Mouse (Mus musculus): ENCODE measurements around the gene E330017A01Rik. TPM values are rescaled to one million over a fixed set of nuclear protein-coding genes. Genes with fewer than 3 reads are reported as not detected.

Gene E330017A01Rik
- polyA plus RNA-seq (2014; fragmentation: Nextera tagmentation; extraction: Ambion mirVana) = not detected in 2 replicates

- H3K27me3 ChIP-seq (replicated peaks; ENCODE audit: control insufficient read depth, insufficient read depth, low read length) = no peaks in the 10 kb centered on the region
These were observed at the start of gene E330017A01Rik for GRCm38 (mm10) chr16:58638689-58639175. E330017A01Rik (minus strand) TSS chr16:58638739.

GRCm38 (mm10) chr16:58685548-58686537 is 47.3 kb upstream of the E330017A01Rik start:
- H3K36me3 ChIP-seq (ENCODE audit: control insufficient read depth, insufficient read depth, low read length) = peaks cover 2% of the 10 kb centered on the region
- ATAC-seq (replicated peaks; ENCODE audit: low FRiP score, low TSS enrichment, low read depth) (0 out of 2 replicates have a peak, but pooled peaks have one; percentile 50), DNase-seq (ENCODE audit: low spot score) (no peak)
- no peak overlapping the region for H3K4me2 ChIP-seq (ENCODE audit: low read length)
- whole genome bisulfite sequencing = 73% methylated on average over 20 of the region's 20 CpGs
- H3K27ac ChIP-seq (ENCODE audit: low read depth) = no peak overlapping the region
- no peaks in the 10 kb centered on the region for H3K27me3 ChIP-seq (replicated peaks; ENCODE audit: control insufficient read depth, insufficient read depth, low read length)
- no peaks in the 10 kb centered on the region for H3K9me3 ChIP-seq (ENCODE audit: control insufficient read depth, low read length)
- no peaks in the 10 kb centered on the region for H3K4me1 ChIP-seq (replicated peaks; ENCODE audit: control insufficient read depth, insufficient read depth, low read length)
- no peak overlapping the region for H3K4me3 ChIP-seq (ENCODE audit: low read depth, low read length)
- H3K9ac ChIP-seq (ENCODE audit: low read length) = no peak overlapping the region

More at GRCm38 (mm10) chr16:58638689-58639175, at the start of gene E330017A01Rik:
- DNase-seq (ENCODE audit: low spot score) (no peak), ATAC-seq (replicated peaks; ENCODE audit: low FRiP score, low TSS enrichment, low read depth) (no peak)
- H3K4me2 ChIP-seq (ENCODE audit: low read length) = no peak within 1 kb of the TSS
- WGBS = 70% methylated on average over 3 of the region's 3 CpGs
- H3K27ac ChIP-seq (ENCODE audit: low read depth) = no peak within 1 kb of the TSS
- no peak within 1 kb of the TSS for H3K9ac ChIP-seq (ENCODE audit: low read length)
- no peaks in the 10 kb centered on the region for H3K4me1 ChIP-seq (replicated peaks; ENCODE audit: control insufficient read depth, insufficient read depth, low read length)
- H3K9me3 ChIP-seq (ENCODE audit: control insufficient read depth, low read length) = no peaks in the 10 kb centered on the region
- no peak within 1 kb of the TSS for H3K4me3 ChIP-seq (ENCODE audit: low read depth, low read length)
- H3K36me3 ChIP-seq (ENCODE audit: control insufficient read depth, insufficient read depth, low read length) = no peaks in the 10 kb centered on the region

- no peak overlapping the region for H3K4me3 ChIP-seq (ENCODE audit: low read depth, low read length)
- no peak overlapping the region for H3K4me2 ChIP-seq (ENCODE audit: low read length)
- no peaks in the 10 kb centered on the region for H3K4me1 ChIP-seq (replicated peaks; ENCODE audit: control insufficient read depth, insufficient read depth, low read length)
- no peak overlapping the region for H3K9ac ChIP-seq (ENCODE audit: low read length)
- H3K27me3 ChIP-seq (replicated peaks; ENCODE audit: control insufficient read depth, insufficient read depth, low read length) = no peaks in the 10 kb centered on the region
- ATAC-seq (replicated peaks; ENCODE audit: low FRiP score, low TSS enrichment, low read depth) (no peak), DNase-seq (ENCODE audit: low spot score) (no peak)
- H3K36me3 ChIP-seq (ENCODE audit: control insufficient read depth, insufficient read depth, low read length) = peaks cover 8% of the 10 kb centered on the region
- H3K9me3 ChIP-seq (ENCODE audit: control insufficient read depth, low read length) = no peaks in the 10 kb centered on the region
- no peak overlapping the region for H3K27ac ChIP-seq (ENCODE audit: low read depth)
These were observed 46.0 kb upstream of the E330017A01Rik start for GRCm38 (mm10) chr16:58684537-58684936.

GRCm38 (mm10) chr16:58683911-58684310 is 45.4 kb upstream of the E330017A01Rik start:
- no peak overlapping the region for H3K4me2 ChIP-seq (ENCODE audit: low read length)
- H3K27ac ChIP-seq (ENCODE audit: low read depth) = no peak overlapping the region
- 94% methylated on average over 4 of the region's 4 CpGs for WGBS
- H3K4me3 ChIP-seq (ENCODE audit: low read depth, low read length) = no peak overlapping the region
- H3K27me3 ChIP-seq (replicated peaks; ENCODE audit: control insufficient read depth, insufficient read depth, low read length) = no peaks in the 10 kb centered on the region
- no peaks in the 10 kb centered on the region for H3K4me1 ChIP-seq (replicated peaks; ENCODE audit: control insufficient read depth, insufficient read depth, low read length)
- DNase-seq (ENCODE audit: low spot score) (no peak), ATAC-seq (replicated peaks; ENCODE audit: low FRiP score, low TSS enrichment, low read depth) (no peak)
- no peak overlapping the region for H3K9ac ChIP-seq (ENCODE audit: low read length)
- H3K36me3 ChIP-seq (ENCODE audit: control insufficient read depth, insufficient read depth, low read length) = peaks cover 9% of the 10 kb centered on the region
- no peaks in the 10 kb centered on the region for H3K9me3 ChIP-seq (ENCODE audit: control insufficient read depth, low read length)

GRCm38 (mm10) chr16:58682870-58683269 is 44.3 kb upstream of the E330017A01Rik start:
- ATAC-seq (replicated peaks; ENCODE audit: low FRiP score, low TSS enrichment, low read depth) (no peak), DNase-seq (ENCODE audit: low spot score) (no peak)
- Histone ChIP-seq H3K36me3 (ENCODE audit: control insufficient read depth, insufficient read depth, low read length) (peaks cover 18% of the 10 kb centered on the region), H3K4me3 (ENCODE audit: low read depth, low read length) (no peak overlapping the region), H3K27me3 (replicated peaks; ENCODE audit: control insufficient read depth, insufficient read depth, low read length) (no peaks in the 10 kb centered on the region), H3K4me1 (replicated peaks; ENCODE audit: control insufficient read depth, insufficient read depth, low read length) (no peaks in the 10 kb centered on the region), H3K9ac (ENCODE audit: low read length) (no peak overlapping the region), H3K27ac (ENCODE audit: low read depth) (no peak overlapping the region), H3K4me2 (ENCODE audit: low read length) (no peak overlapping the region), H3K9me3 (ENCODE audit: control insufficient read depth, low read length) (no peaks in the 10 kb centered on the region)
- 85% methylated on average over 7 of the region's 7 CpGs for WGBS

- ATAC-seq (replicated peaks; ENCODE audit: low FRiP score, low TSS enrichment, low read depth) = no peak
- Histone ChIP-seq H3K27me3 (replicated peaks; ENCODE audit: control insufficient read depth, insufficient read depth, low read length) (no peaks in the 10 kb centered on the region), H3K9me3 (ENCODE audit: control insufficient read depth, low read length) (no peaks in the 10 kb centered on the region), H3K36me3 (ENCODE audit: control insufficient read depth, insufficient read depth, low read length) (peaks cover 27% of the 10 kb centered on the region), H3K9ac (ENCODE audit: low read length) (no peak overlapping the region), H3K4me2 (ENCODE audit: low read length) (no peak overlapping the region), H3K4me1 (replicated peaks; ENCODE audit: control insufficient read depth, insufficient read depth, low read length) (no peaks in the 10 kb centered on the region), H3K4me3 (ENCODE audit: low read depth, low read length) (no peak overlapping the region), H3K27ac (ENCODE audit: low read depth) (no peak overlapping the region)
- WGBS = 85% methylated on average over 6 of the region's 6 CpGs
- DNase-seq (ENCODE audit: low spot score) = no peak
These were observed 43.5 kb upstream of the E330017A01Rik start for GRCm38 (mm10) chr16:58682046-58682445.

- ATAC-seq (replicated peaks; ENCODE audit: low FRiP score, low TSS enrichment, low read depth) = no peak
- 75% methylated on average over 7 of the region's 7 CpGs for WGBS
- no peak overlapping the region for H3K9ac ChIP-seq (ENCODE audit: low read length)
- no peaks in the 10 kb centered on the region for H3K9me3 ChIP-seq (ENCODE audit: control insufficient read depth, low read length)
- no peak overlapping the region for H3K4me3 ChIP-seq (ENCODE audit: low read depth, low read length)
- no peaks in the 10 kb centered on the region for H3K4me1 ChIP-seq (replicated peaks; ENCODE audit: control insufficient read depth, insufficient read depth, low read length)
- no peak for DNase-seq (ENCODE audit: low spot score)
- H3K27ac ChIP-seq (ENCODE audit: low read depth) = no peak overlapping the region
- no peaks in the 10 kb centered on the region for H3K27me3 ChIP-seq (replicated peaks; ENCODE audit: control insufficient read depth, insufficient read depth, low read length)
- H3K4me2 ChIP-seq (ENCODE audit: low read length) = no peak overlapping the region
- H3K36me3 ChIP-seq (ENCODE audit: control insufficient read depth, insufficient read depth, low read length) = peaks cover 59% of the 10 kb centered on the region
These were observed 40.1 kb upstream of the E330017A01Rik start for GRCm38 (mm10) chr16:58678660-58679059.

- WGBS = 90% methylated on average over 5 of the region's 5 CpGs
- ATAC-seq (replicated peaks; ENCODE audit: low FRiP score, low TSS enrichment, low read depth) (no peak), DNase-seq (ENCODE audit: low spot score) (no peak)
- no peaks in the 10 kb centered on the region for H3K4me1 ChIP-seq (replicated peaks; ENCODE audit: control insufficient read depth, insufficient read depth, low read length)
- peaks cover 66% of the 10 kb centered on the region for H3K36me3 ChIP-seq (ENCODE audit: control insufficient read depth, insufficient read depth, low read length)
- H3K27me3 ChIP-seq (replicated peaks; ENCODE audit: control insufficient read depth, insufficient read depth, low read length) = no peaks in the 10 kb centered on the region
- no peak overlapping the region for H3K4me2 ChIP-seq (ENCODE audit: low read length)
- no peak overlapping the region for H3K4me3 ChIP-seq (ENCODE audit: low read depth, low read length)
- no peak overlapping the region for H3K9ac ChIP-seq (ENCODE audit: low read length)
- no peak overlapping the region for H3K27ac ChIP-seq (ENCODE audit: low read depth)
- H3K9me3 ChIP-seq (ENCODE audit: control insufficient read depth, low read length) = no peaks in the 10 kb centered on the region
These were observed 39.0 kb upstream of the E330017A01Rik start for GRCm38 (mm10) chr16:58677491-58677890.

All from intestine, embryonic 14.5 days (tissue).